Mouse (Mus musculus): ENCODE data around the gene Nrde2.

- no peak for TF ChIP-seq FLI1 (IDR thresholded peaks at IDR 0.05; ENCODE audit: low read length)
- no peak for TF ChIP-seq GATA1 (IDR thresholded peaks at IDR 0.05; ENCODE audit: borderline replicate concordance, low read length)
These were observed 40.6 kb upstream of the Nrde2 start for GRCm38 (mm10) chr12:100199891-100200644.

Data from megakaryocyte, embryonic 14.5 days (primary cell).